Mouse (Mus musculus) intestine, embryonic 14.5 days (tissue): ENCODE results near the gene Olfr1491. TPM values are rescaled to one million over a fixed set of nuclear protein-coding genes. Genes with fewer than 3 reads are reported as not detected.

Source experiments
- ATAC-seq: fragments of 200-750 bp; cut with Nextera tagmentation; replicated peaks from 2 replicates; pipeline ENCODE4 v1.8.0; 2017; ENCODE audit warnings: low read depth, moderate number of reproducible peaks, moderate TSS enrichment, moderate library complexity; ENCODE audit not compliant: low FRiP score, low TSS enrichment
- DNase-seq: peaks from one replicate; pipeline ENCODE4 v3.0.0-alpha.2; 2018; ENCODE audit warnings: low spot score
- H3K27ac ChIP-seq: fragments of 300-500 bp; sonication (generic); 2 replicates; pipeline ENCODE4 v1.5.1; 2014; ENCODE audit warnings: low read depth, mild to moderate bottlenecking, control low read depth
- H3K27me3 ChIP-seq: fragments of 300-500 bp; sonication (generic); replicated peaks from 2 replicates; pipeline ENCODE4 v1.6.1; 2014; ENCODE audit warnings: low read length, control low read depth; ENCODE audit not compliant: control insufficient read depth, insufficient read depth
- H3K36me3 ChIP-seq: fragments of 300-500 bp; sonication (generic); 2 replicates; pipeline ENCODE4 v1.6.1; 2014; ENCODE audit warnings: low read length, control low read depth; ENCODE audit not compliant: control insufficient read depth, insufficient read depth
- H3K4me1 ChIP-seq: fragments of 300-500 bp; sonication (generic); replicated peaks from 2 replicates; pipeline ENCODE4 v1.6.1; 2014; ENCODE audit warnings: low read length, control low read depth, mixed read lengths; ENCODE audit not compliant: control insufficient read depth, insufficient read depth
- H3K4me2 ChIP-seq: fragments of 300-500 bp; sonication (generic); 2 replicates; pipeline ENCODE4 v1.6.1; 2014; ENCODE audit warnings: low read length
- H3K4me3 ChIP-seq: fragments of 300-500 bp; sonication (generic); 2 replicates; pipeline ENCODE4 v1.5.1; 2014; ENCODE audit warnings: low read depth, low read length, control low read depth, mixed read lengths
- H3K9ac ChIP-seq: fragments of 300-500 bp; sonication (generic); 2 replicates; pipeline ENCODE4 v1.6.1; 2014; ENCODE audit warnings: mild to moderate bottlenecking, low read length
- H3K9me3 ChIP-seq: fragments of 300-500 bp; sonication (generic); 2 replicates; pipeline ENCODE4 v1.6.1; 2016; ENCODE audit warnings: low read length, control low read depth; ENCODE audit not compliant: control insufficient read depth
- WGBS: fragments of 180-500 bp; shearing (Covaris S2); extraction: QIAGEN DNeasy Blood & Tissue Kit; methylation state at CpG from one replicate; pipeline ENCODE4 v1.1.7; 2014; 5-methylcytosine and 5-hydroxymethylcytosine counted together
- polyA plus RNA-seq: library from polyadenylated mRNA; unstranded; fragments of >200 nt; fragmentation: Nextera tagmentation; extraction: Ambion mirVana; gene quantifications from 2 replicates; pipeline ENCODE4 v1.2.1, GENCODE M21; 2014

Gene Olfr1491
- not detected in 2 replicates for polyA plus RNA-seq

- no peaks in the 10 kb centered on the region for H3K36me3 ChIP-seq
- H3K9me3 ChIP-seq = no peaks in the 10 kb centered on the region
- H3K9ac ChIP-seq = no peak within 1 kb of the TSS
- H3K27ac ChIP-seq = no peak within 1 kb of the TSS
- WGBS = 80% methylated on average over 3 of the region's 3 CpGs
- no peak within 1 kb of the TSS for H3K4me3 ChIP-seq
- no peaks in the 10 kb centered on the region for H3K4me1 ChIP-seq
- DNase-seq = no peak
- no peaks in the 10 kb centered on the region for H3K27me3 ChIP-seq
- H3K4me2 ChIP-seq = no peak within 1 kb of the TSS
- no peak for ATAC-seq
Measured at GRCm38 (mm10) chr19:13696968-13697367, at the start of gene Olfr1491. Gene Olfr1491 (plus strand): TSS chr19:13697268.

- DNase-seq (no peak), ATAC-seq (no peak)
- Histone ChIP-seq H3K9ac (no peak within 1 kb of the TSS), H3K4me3 (no peak within 1 kb of the TSS), H3K4me2 (no peak within 1 kb of the TSS), H3K27me3 (no peaks in the 10 kb centered on the region), H3K4me1 (no peaks in the 10 kb centered on the region), H3K36me3 (no peaks in the 10 kb centered on the region), H3K9me3 (no peaks in the 10 kb centered on the region), H3K27ac (no peak within 1 kb of the TSS)
- WGBS = 76% methylated on average over 1 of the region's 1 CpGs
Measured at GRCm38 (mm10) chr19:13650791-13651190, 46.3 kb upstream of the Olfr1491 start, which contains the start of gene Olfr1490. Gene Olfr1490 (plus strand): TSS chr19:13651091.

GRCm38 (mm10) chr19:13722978-13723377 is 25.9 kb downstream of the Olfr1491 start, which contains the start of gene Olfr1493-ps1:
Gene Olfr1493-ps1 (plus strand): TSS chr19:13723278.
- no peak for DNase-seq
- 64% methylated on average over 2 of the region's 2 CpGs for WGBS

GRCm38 (mm10) chr19:13739428-13739827 is 42.4 kb downstream of the Olfr1491 start, which contains the start of gene Olfr1494:
Gene Olfr1494 (plus strand): TSS chr19:13739728.
- H3K4me2 ChIP-seq = no peak within 1 kb of the TSS
- H3K27me3 ChIP-seq = no peaks in the 10 kb centered on the region
- no peak for DNase-seq
- 86% methylated on average over 4 of the region's 4 CpGs for WGBS
- no peak within 1 kb of the TSS for H3K9ac ChIP-seq
- no peaks in the 10 kb centered on the region for H3K9me3 ChIP-seq
- no peak for ATAC-seq
- H3K36me3 ChIP-seq = no peaks in the 10 kb centered on the region
- no peak within 1 kb of the TSS for H3K27ac ChIP-seq
- no peak within 1 kb of the TSS for H3K4me3 ChIP-seq
- no peaks in the 10 kb centered on the region for H3K4me1 ChIP-seq

More at GRCm38 (mm10) chr19:13722978-13723377, 25.9 kb downstream of the Olfr1491 start, which contains the start of gene Olfr1493-ps1:
- Histone ChIP-seq H3K27me3 (no peaks in the 10 kb centered on the region), H3K4me3 (no peak within 1 kb of the TSS), H3K4me2 (no peak within 1 kb of the TSS), H3K4me1 (no peaks in the 10 kb centered on the region), H3K9ac (no peak within 1 kb of the TSS), H3K27ac (no peak within 1 kb of the TSS), H3K36me3 (no peaks in the 10 kb centered on the region), H3K9me3 (no peaks in the 10 kb centered on the region)
- ATAC-seq = no peak

- no peak overlapping the region for H3K9ac ChIP-seq
- no peaks in the 10 kb centered on the region for H3K36me3 ChIP-seq
- no peaks in the 10 kb centered on the region for H3K27me3 ChIP-seq
- no peak overlapping the region for H3K27ac ChIP-seq
- WGBS = 88% methylated on average over 1 of the region's 1 CpGs
- H3K9me3 ChIP-seq = no peaks in the 10 kb centered on the region
- H3K4me1 ChIP-seq = no peaks in the 10 kb centered on the region
- DNase-seq = no peak
- no peak overlapping the region for H3K4me2 ChIP-seq
- no peak overlapping the region for H3K4me3 ChIP-seq
- no peak for ATAC-seq
Measured at GRCm38 (mm10) chr19:13749366-13749765, 52.3 kb downstream of the Olfr1491 start.

Other genes starting within 250 kb of the Olfr1491 start
- gene Olfr1472, start 241.2 kb upstream of the Olfr1491 start, polyA plus RNA-seq = not detected in 2 replicates
- not detected in 2 replicates for gene Olfr1474, start 227.7 kb upstream of the Olfr1491 start, polyA plus RNA-seq
- gene Olfr1475, start 217.1 kb upstream of the Olfr1491 start, polyA plus RNA-seq = not detected in 2 replicates
- gene Olfr1477, start 196.7 kb upstream of the Olfr1491 start, polyA plus RNA-seq = not detected in 2 replicates
- gene Olfr1480, start 169.4 kb upstream of the Olfr1491 start, polyA plus RNA-seq = not detected in 2 replicates
- gene Olfr1484, start 113.8 kb upstream of the Olfr1491 start, polyA plus RNA-seq = not detected in 2 replicates
- gene Olfr1487, start 79.9 kb upstream of the Olfr1491 start, polyA plus RNA-seq = not detected in 2 replicates
- gene Olfr1489, start 65.6 kb upstream of the Olfr1491 start, polyA plus RNA-seq = not detected in 2 replicates
- not detected in 2 replicates for gene Olfr1490, start 46.2 kb upstream of the Olfr1491 start, polyA plus RNA-seq
- not detected in 2 replicates for gene Olfr1493-ps1, start 26.0 kb downstream of the Olfr1491 start, polyA plus RNA-seq
- gene Olfr1494, start 42.5 kb downstream of the Olfr1491 start, polyA plus RNA-seq = not detected in 2 replicates
- not detected in 2 replicates for gene Olfr1495, start 67.3 kb downstream of the Olfr1491 start, polyA plus RNA-seq
- not detected in 2 replicates for gene Olfr1496, start 80.6 kb downstream of the Olfr1491 start, polyA plus RNA-seq
- not detected in 2 replicates for gene Olfr1497, start 100.9 kb downstream of the Olfr1491 start, polyA plus RNA-seq
- gene Olfr1499, start 122.2 kb downstream of the Olfr1491 start, polyA plus RNA-seq = not detected in 2 replicates
- gene Olfr1500, start 133.2 kb downstream of the Olfr1491 start, polyA plus RNA-seq = not detected in 2 replicates
- not detected in 2 replicates for gene Olfr1501, start 153.4 kb downstream of the Olfr1491 start, polyA plus RNA-seq
- gene Olfr1502, start 164.5 kb downstream of the Olfr1491 start, polyA plus RNA-seq = not detected in 2 replicates
- gene Olfr1504, start 200.7 kb downstream of the Olfr1491 start, polyA plus RNA-seq = not detected in 2 replicates
- gene Olfr1505, start 216.3 kb downstream of the Olfr1491 start, polyA plus RNA-seq = not detected in 2 replicates